Mouse (Mus musculus) erythroblast, embryonic 14.5 days (primary cell): ENCODE results near the gene Car10.

ENCODE experiments used
- GATA1 ChIP-seq: IDR thresholded peaks from 2 replicates; pipeline ENCODE4 v1.6.1; 2012; ENCODE audit warnings: low read length, inconsistent platforms, mixed read lengths
- TAL1 ChIP-seq: IDR thresholded peaks from 3 replicates; pipeline ENCODE4 v1.6.1; 2012; ENCODE audit warnings: low read length, inconsistent platforms, mixed read lengths

- no peak for TF ChIP-seq TAL1
- no peak for TF ChIP-seq GATA1
Observed at GRCm38 (mm10) chr11:93217457-93217856, 119.6 kb downstream of the Car10 start.
